Mouse (Mus musculus): ENCODE measurements around the gene Rab31. TPM values are rescaled to one million over a fixed set of nuclear protein-coding genes. Genes with fewer than 3 reads are reported as not detected.

Rab31 gene
- polyA plus RNA-seq, 1 experiment from 2014 or later, result 81.7 TPM

- no peak overlapping the region for H3K4me2 ChIP-seq (replicated peaks)
- WGBS, result 83% methylated on average over 4 of the region's 4 CpGs
- ATAC-seq (ENCODE audit: low FRiP score), result no peak
Observed at GRCm38 (mm10) chr17:65732666-65733065, 39.9 kb downstream of the Rab31 start.

GRCm38 (mm10) chr17:65731710-65732109 is 40.8 kb downstream of the Rab31 start:
- Histone ChIP-seq H3K27me3 (ENCODE audit: control insufficient read depth, insufficient read depth, low read length) (no peaks in the 10 kb centered on the region), H3K4me1 (replicated peaks; ENCODE audit: control insufficient read depth, insufficient read depth, low read length) (no peaks in the 10 kb centered on the region), H3K9ac (no peak overlapping the region), H3K4me2 (replicated peaks) (no peak overlapping the region), H3K9me3 (ENCODE audit: control insufficient read depth, low read length) (no peaks in the 10 kb centered on the region), H3K27ac (no peak overlapping the region), H3K36me3 (replicated peaks; ENCODE audit: control insufficient read depth, insufficient read depth) (no peaks in the 10 kb centered on the region), H3K4me3 (replicated peaks; ENCODE audit: low read length) (no peak overlapping the region)
- ATAC-seq (ENCODE audit: low FRiP score) (no peak), DNase-seq (ENCODE audit: low spot score) (no peak)
- 92% methylated on average over 9 of the region's 9 CpGs for WGBS

More at GRCm38 (mm10) chr17:65732666-65733065, 39.9 kb downstream of the Rab31 start:
- DNase-seq (ENCODE audit: low spot score), result no peak
- Histone ChIP-seq H3K9ac (no peak overlapping the region), H3K4me1 (replicated peaks; ENCODE audit: control insufficient read depth, insufficient read depth, low read length) (no peaks in the 10 kb centered on the region), H3K4me3 (replicated peaks; ENCODE audit: low read length) (no peak overlapping the region), H3K9me3 (ENCODE audit: control insufficient read depth, low read length) (no peaks in the 10 kb centered on the region), H3K36me3 (replicated peaks; ENCODE audit: control insufficient read depth, insufficient read depth) (no peaks in the 10 kb centered on the region), H3K27me3 (ENCODE audit: control insufficient read depth, insufficient read depth, low read length) (no peaks in the 10 kb centered on the region), H3K27ac (no peak overlapping the region)

- no peak overlapping the region for H3K4me2 ChIP-seq (replicated peaks)
- H3K4me1 ChIP-seq (replicated peaks; ENCODE audit: control insufficient read depth, insufficient read depth, low read length), result no peaks in the 10 kb centered on the region
- H3K9ac ChIP-seq, result no peak overlapping the region
- no peak overlapping the region for H3K4me3 ChIP-seq (replicated peaks; ENCODE audit: low read length)
- WGBS, result 70% methylated on average over 16 of the region's 16 CpGs
- H3K9me3 ChIP-seq (ENCODE audit: control insufficient read depth, low read length), result no peaks in the 10 kb centered on the region
- DNase-seq (ENCODE audit: low spot score) (no peak), ATAC-seq (ENCODE audit: low FRiP score) (no peak)
- no peaks in the 10 kb centered on the region for H3K36me3 ChIP-seq (replicated peaks; ENCODE audit: control insufficient read depth, insufficient read depth)
- no peak overlapping the region for H3K27ac ChIP-seq
- H3K27me3 ChIP-seq (ENCODE audit: control insufficient read depth, insufficient read depth, low read length), result no peaks in the 10 kb centered on the region
Observed at GRCm38 (mm10) chr17:65729945-65730741, 42.4 kb downstream of the Rab31 start.

- no peak for DNase-seq (ENCODE audit: low spot score)
- 89% methylated on average over 5 of the region's 5 CpGs for WGBS
- Histone ChIP-seq H3K27ac (no peak overlapping the region), H3K27me3 (ENCODE audit: control insufficient read depth, insufficient read depth, low read length) (no peaks in the 10 kb centered on the region), H3K4me1 (replicated peaks; ENCODE audit: control insufficient read depth, insufficient read depth, low read length) (no peaks in the 10 kb centered on the region), H3K9ac (no peak overlapping the region), H3K36me3 (replicated peaks; ENCODE audit: control insufficient read depth, insufficient read depth) (no peaks in the 10 kb centered on the region), H3K4me2 (replicated peaks) (no peak overlapping the region), H3K4me3 (replicated peaks; ENCODE audit: low read length) (no peak overlapping the region), H3K9me3 (ENCODE audit: control insufficient read depth, low read length) (no peaks in the 10 kb centered on the region)
- no peak for ATAC-seq (ENCODE audit: low FRiP score)
Observed at GRCm38 (mm10) chr17:65726755-65727154, 45.8 kb downstream of the Rab31 start.

GRCm38 (mm10) chr17:65726274-65726673 is 46.3 kb downstream of the Rab31 start:
- Histone ChIP-seq H3K27me3 (ENCODE audit: control insufficient read depth, insufficient read depth, low read length) (no peaks in the 10 kb centered on the region), H3K9me3 (ENCODE audit: control insufficient read depth, low read length) (no peaks in the 10 kb centered on the region), H3K4me3 (replicated peaks; ENCODE audit: low read length) (no peak overlapping the region), H3K4me1 (replicated peaks; ENCODE audit: control insufficient read depth, insufficient read depth, low read length) (no peaks in the 10 kb centered on the region), H3K9ac (no peak overlapping the region), H3K4me2 (replicated peaks) (no peak overlapping the region), H3K27ac (no peak overlapping the region), H3K36me3 (replicated peaks; ENCODE audit: control insufficient read depth, insufficient read depth) (no peaks in the 10 kb centered on the region)
- no peak for DNase-seq (ENCODE audit: low spot score)
- WGBS, result 82% methylated on average over 6 of the region's 6 CpGs
- no peak for ATAC-seq (ENCODE audit: low FRiP score)

GRCm38 (mm10) chr17:65725814-65726213 is 46.7 kb downstream of the Rab31 start:
- Histone ChIP-seq H3K9me3 (ENCODE audit: control insufficient read depth, low read length) (no peaks in the 10 kb centered on the region), H3K9ac (no peak overlapping the region), H3K27ac (no peak overlapping the region), H3K4me1 (replicated peaks; ENCODE audit: control insufficient read depth, insufficient read depth, low read length) (no peaks in the 10 kb centered on the region), H3K27me3 (ENCODE audit: control insufficient read depth, insufficient read depth, low read length) (no peaks in the 10 kb centered on the region), H3K36me3 (replicated peaks; ENCODE audit: control insufficient read depth, insufficient read depth) (no peaks in the 10 kb centered on the region), H3K4me3 (replicated peaks; ENCODE audit: low read length) (no peak overlapping the region), H3K4me2 (replicated peaks) (no peak overlapping the region)
- no peak for DNase-seq (ENCODE audit: low spot score)
- 38% methylated on average over 2 of the region's 2 CpGs for WGBS
- ATAC-seq (ENCODE audit: low FRiP score), result no peak

- DNase-seq (ENCODE audit: low spot score) (no peak), ATAC-seq (ENCODE audit: low FRiP score) (no peak)
- no peak overlapping the region for H3K9ac ChIP-seq
- H3K4me2 ChIP-seq (replicated peaks), result no peak overlapping the region
- H3K27ac ChIP-seq, result no peak overlapping the region
- peaks cover 3% of the 10 kb centered on the region for H3K36me3 ChIP-seq (replicated peaks; ENCODE audit: control insufficient read depth, insufficient read depth)
- no peak overlapping the region for H3K4me3 ChIP-seq (replicated peaks; ENCODE audit: low read length)
- H3K9me3 ChIP-seq (ENCODE audit: control insufficient read depth, low read length), result no peaks in the 10 kb centered on the region
- no peaks in the 10 kb centered on the region for H3K27me3 ChIP-seq (ENCODE audit: control insufficient read depth, insufficient read depth, low read length)
- whole genome bisulfite sequencing, result 27% methylated on average over 8 of the region's 8 CpGs
- H3K4me1 ChIP-seq (replicated peaks; ENCODE audit: control insufficient read depth, insufficient read depth, low read length), result no peaks in the 10 kb centered on the region
Observed at GRCm38 (mm10) chr17:65725381-65725780, 47.2 kb downstream of the Rab31 start.

GRCm38 (mm10) chr17:65724254-65724653 is 48.3 kb downstream of the Rab31 start:
- WGBS, result 85% methylated on average over 11 of the region's 11 CpGs
- H3K27me3 ChIP-seq (ENCODE audit: control insufficient read depth, insufficient read depth, low read length), result no peaks in the 10 kb centered on the region
- H3K9ac ChIP-seq, result no peak overlapping the region
- no peak overlapping the region for H3K4me3 ChIP-seq (replicated peaks; ENCODE audit: low read length)
- DNase-seq (ENCODE audit: low spot score), result no peak
- no peaks in the 10 kb centered on the region for H3K4me1 ChIP-seq (replicated peaks; ENCODE audit: control insufficient read depth, insufficient read depth, low read length)
- no peak overlapping the region for H3K4me2 ChIP-seq (replicated peaks)
- no peak overlapping the region for H3K27ac ChIP-seq
- H3K9me3 ChIP-seq (ENCODE audit: control insufficient read depth, low read length), result no peaks in the 10 kb centered on the region
- peaks cover 7% of the 10 kb centered on the region for H3K36me3 ChIP-seq (replicated peaks; ENCODE audit: control insufficient read depth, insufficient read depth)
- ATAC-seq (ENCODE audit: low FRiP score), result no peak; the same call in 1 of the 2 replicates

- H3K27ac ChIP-seq, result no peak overlapping the region
- H3K4me1 ChIP-seq (replicated peaks; ENCODE audit: control insufficient read depth, insufficient read depth, low read length), result no peaks in the 10 kb centered on the region
- H3K9me3 ChIP-seq (ENCODE audit: control insufficient read depth, low read length), result no peaks in the 10 kb centered on the region
- no peak overlapping the region for H3K4me2 ChIP-seq (replicated peaks)
- DNase-seq (ENCODE audit: low spot score) (no peak), ATAC-seq (ENCODE audit: low FRiP score) (no peak)
- H3K9ac ChIP-seq, result no peak overlapping the region
- no peak overlapping the region for H3K4me3 ChIP-seq (replicated peaks; ENCODE audit: low read length)
- WGBS, result 91% methylated on average over 8 of the region's 8 CpGs
- H3K36me3 ChIP-seq (replicated peaks; ENCODE audit: control insufficient read depth, insufficient read depth), result peaks cover 7% of the 10 kb centered on the region
- no peaks in the 10 kb centered on the region for H3K27me3 ChIP-seq (ENCODE audit: control insufficient read depth, insufficient read depth, low read length)
Observed at GRCm38 (mm10) chr17:65723633-65724032, 48.9 kb downstream of the Rab31 start.

GRCm38 (mm10) chr17:65721330-65721729 is 51.2 kb downstream of the Rab31 start:
- Histone ChIP-seq H3K4me1 (replicated peaks; ENCODE audit: control insufficient read depth, insufficient read depth, low read length) (no peaks in the 10 kb centered on the region), H3K4me3 (replicated peaks; ENCODE audit: low read length) (no peak overlapping the region), H3K9me3 (ENCODE audit: control insufficient read depth, low read length) (no peaks in the 10 kb centered on the region), H3K27me3 (ENCODE audit: control insufficient read depth, insufficient read depth, low read length) (no peaks in the 10 kb centered on the region), H3K9ac (no peak overlapping the region), H3K27ac (no peak overlapping the region), H3K4me2 (replicated peaks) (no peak overlapping the region), H3K36me3 (replicated peaks; ENCODE audit: control insufficient read depth, insufficient read depth) (peaks cover 7% of the 10 kb centered on the region)
- DNase-seq (ENCODE audit: low spot score) (no peak), ATAC-seq (ENCODE audit: low FRiP score) (no peak)

Data from hindbrain, embryonic 14.5 days (tissue).